Mouse (Mus musculus): ENCODE measurements around the gene Irf1. TPM values are rescaled to one million over a fixed set of nuclear protein-coding genes. Genes with fewer than 3 reads are reported as not detected.

Irf1 gene
- polyA plus RNA-seq, 1 experiment from 2014 or later = 16.2 TPM

DNA sequence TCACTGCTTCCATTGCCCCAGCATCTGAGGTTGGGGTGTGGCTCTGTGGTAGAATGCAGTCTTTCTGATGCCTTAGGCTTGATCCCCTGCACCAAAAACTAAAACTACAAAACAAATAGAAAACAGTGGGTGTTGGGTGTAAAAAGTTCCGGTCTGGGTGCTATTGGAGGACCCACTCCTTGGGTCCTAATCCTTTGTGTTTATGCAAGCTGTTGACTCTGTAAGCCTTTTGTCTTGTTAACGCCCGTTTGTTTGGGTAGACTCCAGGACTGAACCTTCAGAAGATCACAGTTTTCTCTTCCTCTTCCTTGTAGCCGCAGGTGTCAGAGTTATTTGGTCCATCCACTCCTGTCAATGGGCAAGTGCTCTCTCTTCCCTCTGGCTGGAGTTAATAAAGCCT, 30.2 kb downstream of the Irf1 start:
- no peak for ATAC-seq (ENCODE audit: insufficient number of reproducible peaks, low FRiP score, low TSS enrichment, low read depth)
- no peak overlapping the region for H3K9ac ChIP-seq
- H3K4me3 ChIP-seq (replicated peaks) = no peak overlapping the region
- peaks cover 26% of the 10 kb centered on the region for H3K4me1 ChIP-seq
- WGBS = 65% methylated on average over 4 of the region's 4 CpGs
- no peak overlapping the region for H3K27ac ChIP-seq (replicated peaks)
- H3K36me3 ChIP-seq = no peaks in the 10 kb centered on the region
- H3K27me3 ChIP-seq = no peaks in the 10 kb centered on the region
- no peak overlapping the region for H3K4me2 ChIP-seq (replicated peaks)
- no peaks in the 10 kb centered on the region for H3K9me3 ChIP-seq (replicated peaks)

DNA sequence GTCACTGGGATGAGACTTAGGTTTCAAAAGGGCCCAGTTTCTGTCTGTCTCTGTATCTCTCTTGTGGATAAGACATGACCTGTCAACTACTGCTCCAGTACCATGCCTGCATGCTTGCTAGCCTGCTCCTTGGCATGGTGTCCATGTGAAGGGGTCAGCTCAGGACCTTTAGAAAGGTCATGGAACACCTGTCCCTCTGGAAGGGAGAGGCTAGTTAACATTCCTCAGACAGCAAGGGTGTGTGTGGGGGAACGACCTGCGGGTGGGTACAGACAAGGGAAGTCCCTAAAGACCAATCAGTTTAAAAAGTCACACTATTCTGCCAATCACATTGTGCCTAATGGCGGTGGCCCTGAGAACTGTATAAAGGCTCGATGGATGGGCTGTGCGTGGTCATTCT, 31.2 kb downstream of the Irf1 start:
- WGBS = 81% methylated on average over 5 of the region's 5 CpGs
- no peak overlapping the region for H3K27ac ChIP-seq (replicated peaks)
- H3K4me3 ChIP-seq (replicated peaks) = no peak overlapping the region
- H3K27me3 ChIP-seq = no peaks in the 10 kb centered on the region
- peaks cover 22% of the 10 kb centered on the region for H3K4me1 ChIP-seq
- H3K9me3 ChIP-seq (replicated peaks) = no peaks in the 10 kb centered on the region
- no peak overlapping the region for H3K4me2 ChIP-seq (replicated peaks)
- no peak overlapping the region for H3K9ac ChIP-seq
- H3K36me3 ChIP-seq = no peaks in the 10 kb centered on the region
- ATAC-seq (ENCODE audit: insufficient number of reproducible peaks, low FRiP score, low TSS enrichment, low read depth) = no peak

DNA sequence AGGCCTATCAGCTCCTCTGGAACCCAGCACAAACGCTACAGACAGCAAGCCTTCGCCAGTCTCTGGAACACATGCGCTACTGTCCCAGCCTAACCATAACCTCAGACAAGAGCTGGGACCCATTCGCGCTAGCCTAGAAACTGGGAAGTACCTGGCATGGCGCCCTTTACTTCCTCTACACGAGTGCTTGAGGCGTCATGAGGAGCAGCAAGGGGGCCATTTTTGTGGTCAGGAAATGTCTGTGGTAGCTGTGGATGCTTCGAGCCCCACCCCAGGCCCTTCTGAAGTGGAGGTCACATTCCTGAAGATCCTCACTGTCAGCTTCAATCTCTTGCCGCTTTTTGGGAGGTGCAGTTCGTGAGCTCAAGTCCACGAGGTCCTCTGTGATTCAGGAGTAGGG, 33.3 kb downstream of the Irf1 start:
- no peak for ATAC-seq (ENCODE audit: insufficient number of reproducible peaks, low FRiP score, low TSS enrichment, low read depth)
- Histone ChIP-seq H3K9ac (no peak overlapping the region), H3K9me3 (replicated peaks) (no peaks in the 10 kb centered on the region), H3K27ac (replicated peaks) (no peak overlapping the region), H3K4me2 (replicated peaks) (no peak overlapping the region), H3K4me1 (peaks cover 7% of the 10 kb centered on the region; the same call in 1 of the 2 replicates), H3K4me3 (replicated peaks) (no peak overlapping the region), H3K27me3 (no peaks in the 10 kb centered on the region), H3K36me3 (no peaks in the 10 kb centered on the region)
- 61% methylated on average over 12 of the region's 12 CpGs for WGBS

DNA sequence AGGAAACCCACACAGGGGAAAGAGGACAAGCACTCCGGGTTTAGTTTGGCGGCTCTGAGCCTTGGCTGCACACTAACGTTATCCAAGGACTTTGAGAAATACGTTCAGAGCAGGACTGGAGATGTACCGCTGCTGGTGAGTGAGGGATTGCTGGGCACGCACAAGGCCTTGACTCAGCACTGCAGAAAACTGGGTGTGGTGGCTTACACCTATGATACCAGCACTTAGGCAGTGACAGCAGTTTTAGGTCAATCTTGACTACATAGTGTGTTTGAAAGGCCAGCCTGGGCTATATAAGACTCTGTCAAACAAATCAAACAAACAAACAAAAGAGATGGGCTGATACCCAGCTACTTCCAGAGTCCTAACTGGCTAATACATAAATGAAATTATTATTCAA, 33.7 kb downstream of the Irf1 start:
- H3K27ac ChIP-seq (replicated peaks) = no peak overlapping the region
- H3K4me1 ChIP-seq = peaks cover 7% of the 10 kb centered on the region; the same call in 1 of the 2 replicates
- no peak overlapping the region for H3K4me3 ChIP-seq (replicated peaks)
- no peaks in the 10 kb centered on the region for H3K36me3 ChIP-seq
- no peak overlapping the region for H3K4me2 ChIP-seq (replicated peaks)
- no peaks in the 10 kb centered on the region for H3K9me3 ChIP-seq (replicated peaks)
- ATAC-seq (ENCODE audit: insufficient number of reproducible peaks, low FRiP score, low TSS enrichment, low read depth) = no peak
- 82% methylated on average over 6 of the region's 6 CpGs for WGBS
- no peaks in the 10 kb centered on the region for H3K27me3 ChIP-seq
- no peak overlapping the region for H3K9ac ChIP-seq

DNA sequence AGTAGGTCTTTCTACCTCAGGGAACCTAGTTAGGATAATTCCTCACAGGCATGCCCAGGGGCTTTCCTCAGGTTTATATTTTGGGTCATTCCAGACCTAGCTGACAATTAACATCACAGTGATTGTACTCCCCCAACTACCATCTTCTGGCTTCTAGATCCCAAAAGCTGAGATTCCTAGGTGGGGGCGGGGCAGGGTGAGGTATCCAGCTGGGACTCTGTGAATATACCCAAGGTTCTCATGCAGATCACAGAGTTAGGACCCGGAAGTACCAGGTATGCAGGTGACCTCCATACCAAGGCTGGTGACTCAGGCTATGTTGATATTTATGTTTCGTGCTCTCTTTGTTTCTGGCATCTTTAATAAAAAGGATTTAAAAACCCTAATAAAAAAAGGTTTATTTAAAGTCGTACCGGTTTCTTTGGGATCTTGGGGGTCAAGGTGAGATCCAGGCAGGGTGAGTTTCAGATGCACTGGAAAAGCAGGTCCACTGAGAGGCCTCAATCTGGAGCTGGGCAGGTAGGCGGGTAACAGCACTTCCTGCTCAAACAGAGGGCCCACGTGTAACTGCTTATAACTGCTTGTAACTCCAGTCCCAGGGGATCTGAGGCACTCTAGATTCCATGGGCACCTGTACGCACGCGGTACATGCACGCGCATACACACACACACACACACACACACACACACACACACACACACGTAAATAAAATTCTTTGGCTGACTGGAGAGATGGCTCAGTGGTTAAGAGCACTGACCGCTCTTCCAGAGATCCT, 34.9 kb downstream of the Irf1 start:
- Histone ChIP-seq H3K36me3 (no peaks in the 10 kb centered on the region), H3K4me3 (replicated peaks) (no peak overlapping the region), H3K27me3 (no peaks in the 10 kb centered on the region), H3K9me3 (replicated peaks) (no peaks in the 10 kb centered on the region), H3K4me1 (peaks cover 7% of the 10 kb centered on the region; the same call in 1 of the 2 replicates), H3K4me2 (replicated peaks) (no peak overlapping the region), H3K9ac (no peak overlapping the region), H3K27ac (replicated peaks) (no peak overlapping the region)
- ATAC-seq (ENCODE audit: insufficient number of reproducible peaks, low FRiP score, low TSS enrichment, low read depth) = no peak
- 76% methylated on average over 14 of the region's 14 CpGs for WGBS

DNA sequence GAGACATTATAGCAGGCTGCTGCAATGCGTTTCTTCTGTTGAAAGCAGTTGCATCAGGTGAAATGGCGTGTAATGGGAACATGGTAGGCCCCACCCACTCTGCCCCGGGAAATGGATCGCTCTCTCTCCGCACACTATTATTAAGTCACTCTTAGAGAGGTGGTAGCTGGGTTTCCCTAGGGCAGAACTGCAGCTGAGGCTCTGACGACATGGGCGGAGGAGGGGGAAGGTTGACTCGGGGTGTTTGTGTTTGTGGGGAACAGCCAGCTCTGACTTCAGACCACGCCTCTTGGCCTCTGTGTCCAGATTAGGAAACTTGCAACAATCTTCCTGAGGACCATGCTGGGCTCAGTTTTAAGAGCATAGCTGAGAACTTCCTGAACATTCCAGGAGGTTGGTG, 36.0 kb downstream of the Irf1 start:
- Histone ChIP-seq H3K9ac (no peak overlapping the region), H3K27ac (replicated peaks) (no peak overlapping the region), H3K4me2 (replicated peaks) (no peak overlapping the region), H3K27me3 (no peaks in the 10 kb centered on the region), H3K4me3 (replicated peaks) (no peak overlapping the region), H3K36me3 (no peaks in the 10 kb centered on the region), H3K9me3 (replicated peaks) (no peaks in the 10 kb centered on the region), H3K4me1 (peaks cover 7% of the 10 kb centered on the region; the same call in 1 of the 2 replicates)
- 51% methylated on average over 9 of the region's 9 CpGs for WGBS
- ATAC-seq (ENCODE audit: insufficient number of reproducible peaks, low FRiP score, low TSS enrichment, low read depth) = no peak

DNA sequence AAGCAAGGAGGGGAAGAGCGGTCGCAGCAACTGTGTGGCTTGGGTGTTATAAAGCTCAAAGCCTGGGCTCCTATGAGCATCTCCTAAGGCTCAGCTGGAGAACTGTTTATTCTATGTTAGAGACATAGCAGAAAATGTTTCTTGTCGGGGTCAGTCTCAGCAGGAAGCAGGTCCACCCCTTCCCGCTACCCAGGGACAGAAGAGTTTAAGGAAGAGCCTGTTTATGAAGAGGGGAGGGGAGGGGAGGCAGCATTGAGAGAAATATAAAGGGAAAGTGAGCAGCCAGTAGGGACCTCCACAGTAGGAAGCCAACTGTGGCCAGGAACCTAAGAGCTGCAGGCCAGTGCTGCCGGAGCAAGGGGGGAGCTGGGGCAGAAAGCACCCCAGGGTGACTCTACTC, 39.5 kb downstream of the Irf1 start:
- Histone ChIP-seq H3K9me3 (replicated peaks) (no peaks in the 10 kb centered on the region), H3K27ac (replicated peaks) (no peak overlapping the region), H3K36me3 (no peaks in the 10 kb centered on the region), H3K9ac (no peak overlapping the region), H3K4me2 (replicated peaks) (no peak overlapping the region), H3K27me3 (no peaks in the 10 kb centered on the region), H3K4me1 (no peaks in the 10 kb centered on the region), H3K4me3 (replicated peaks) (no peak overlapping the region)
- no peak for ATAC-seq (ENCODE audit: insufficient number of reproducible peaks, low FRiP score, low TSS enrichment, low read depth)
- 47% methylated on average over 5 of the region's 5 CpGs for WGBS

DNA sequence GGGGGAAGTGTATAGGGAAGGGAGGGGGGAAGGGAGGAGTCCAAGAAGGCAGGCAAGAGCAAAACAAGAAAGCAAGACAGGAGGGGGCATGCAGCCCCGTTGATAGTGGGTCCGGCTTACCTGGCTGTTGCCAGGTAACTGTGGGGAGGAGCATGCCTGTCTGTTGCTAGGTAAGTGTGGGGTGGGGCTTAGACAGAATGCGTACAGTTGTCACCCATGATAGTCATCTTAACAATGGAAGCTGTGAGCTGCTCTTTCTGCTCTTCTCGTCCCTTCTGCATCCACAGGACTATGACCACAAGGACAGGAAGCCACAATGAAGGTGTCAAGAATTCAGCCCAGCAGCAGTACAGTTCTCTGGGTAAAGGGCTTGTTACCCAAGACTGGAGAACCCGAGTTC, 40.3 kb downstream of the Irf1 start:
- H3K9ac ChIP-seq = no peak overlapping the region
- H3K27me3 ChIP-seq = no peaks in the 10 kb centered on the region
- ATAC-seq (ENCODE audit: insufficient number of reproducible peaks, low FRiP score, low TSS enrichment, low read depth) = no peak
- WGBS = 52% methylated on average over 5 of the region's 5 CpGs
- no peaks in the 10 kb centered on the region for H3K4me1 ChIP-seq
- H3K27ac ChIP-seq (replicated peaks) = no peak overlapping the region
- no peak overlapping the region for H3K4me3 ChIP-seq (replicated peaks)
- no peak overlapping the region for H3K4me2 ChIP-seq (replicated peaks)
- no peaks in the 10 kb centered on the region for H3K9me3 ChIP-seq (replicated peaks)
- H3K36me3 ChIP-seq = no peaks in the 10 kb centered on the region

DNA sequence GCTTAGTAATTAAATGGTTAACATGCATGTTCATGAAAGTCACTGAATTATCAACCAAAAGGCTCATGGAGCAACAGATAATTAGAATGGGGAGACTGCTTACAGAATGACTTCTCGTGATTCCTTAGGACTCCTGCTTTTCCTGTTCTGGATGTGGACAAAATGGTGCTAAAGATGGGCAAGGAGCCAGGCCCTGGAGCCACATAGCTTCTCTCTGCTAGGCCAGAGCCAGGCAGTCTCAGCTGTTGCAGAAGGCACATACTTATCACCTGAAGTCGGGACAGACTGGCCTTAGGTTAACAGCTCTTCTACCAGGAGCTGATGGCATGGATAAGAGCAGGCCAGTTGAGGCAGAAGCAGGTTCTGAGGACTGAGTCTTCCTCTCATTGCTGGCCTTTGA, 40.9 kb downstream of the Irf1 start:
- Histone ChIP-seq H3K4me1 (no peaks in the 10 kb centered on the region), H3K9ac (no peak overlapping the region), H3K36me3 (no peaks in the 10 kb centered on the region), H3K4me2 (replicated peaks) (no peak overlapping the region), H3K27ac (replicated peaks) (no peak overlapping the region), H3K9me3 (replicated peaks) (no peaks in the 10 kb centered on the region), H3K27me3 (no peaks in the 10 kb centered on the region), H3K4me3 (replicated peaks) (no peak overlapping the region)
- 49% methylated on average over 2 of the region's 2 CpGs for WGBS
- ATAC-seq (ENCODE audit: insufficient number of reproducible peaks, low FRiP score, low TSS enrichment, low read depth) = no peak

DNA sequence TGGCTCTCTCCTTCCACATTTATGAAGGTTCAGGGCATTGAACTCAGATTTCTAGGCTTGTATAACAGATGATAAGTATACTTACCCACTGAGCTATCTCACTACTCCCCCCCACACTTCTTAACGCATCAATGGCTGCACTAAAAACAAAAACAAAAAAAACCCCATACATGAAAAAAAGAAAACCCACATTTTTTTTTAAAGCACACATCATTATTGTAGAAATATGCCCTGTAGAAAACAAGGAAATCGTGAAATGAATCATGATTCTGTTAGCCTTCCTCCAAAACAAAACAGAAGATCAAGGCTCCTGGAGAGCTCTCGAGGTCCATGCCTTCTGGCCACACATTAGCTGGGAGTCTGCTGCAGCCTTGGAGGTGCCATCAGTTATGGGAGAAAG, 41.5 kb downstream of the Irf1 start:
- Histone ChIP-seq H3K4me1 (no peaks in the 10 kb centered on the region), H3K27ac (replicated peaks) (no peak overlapping the region), H3K4me3 (replicated peaks) (no peak overlapping the region), H3K27me3 (no peaks in the 10 kb centered on the region), H3K9me3 (replicated peaks) (no peaks in the 10 kb centered on the region), H3K36me3 (no peaks in the 10 kb centered on the region), H3K9ac (no peak overlapping the region), H3K4me2 (replicated peaks) (no peak overlapping the region)
- 79% methylated on average over 3 of the region's 3 CpGs for WGBS
- no peak for ATAC-seq (ENCODE audit: insufficient number of reproducible peaks, low FRiP score, low TSS enrichment, low read depth)

DNA sequence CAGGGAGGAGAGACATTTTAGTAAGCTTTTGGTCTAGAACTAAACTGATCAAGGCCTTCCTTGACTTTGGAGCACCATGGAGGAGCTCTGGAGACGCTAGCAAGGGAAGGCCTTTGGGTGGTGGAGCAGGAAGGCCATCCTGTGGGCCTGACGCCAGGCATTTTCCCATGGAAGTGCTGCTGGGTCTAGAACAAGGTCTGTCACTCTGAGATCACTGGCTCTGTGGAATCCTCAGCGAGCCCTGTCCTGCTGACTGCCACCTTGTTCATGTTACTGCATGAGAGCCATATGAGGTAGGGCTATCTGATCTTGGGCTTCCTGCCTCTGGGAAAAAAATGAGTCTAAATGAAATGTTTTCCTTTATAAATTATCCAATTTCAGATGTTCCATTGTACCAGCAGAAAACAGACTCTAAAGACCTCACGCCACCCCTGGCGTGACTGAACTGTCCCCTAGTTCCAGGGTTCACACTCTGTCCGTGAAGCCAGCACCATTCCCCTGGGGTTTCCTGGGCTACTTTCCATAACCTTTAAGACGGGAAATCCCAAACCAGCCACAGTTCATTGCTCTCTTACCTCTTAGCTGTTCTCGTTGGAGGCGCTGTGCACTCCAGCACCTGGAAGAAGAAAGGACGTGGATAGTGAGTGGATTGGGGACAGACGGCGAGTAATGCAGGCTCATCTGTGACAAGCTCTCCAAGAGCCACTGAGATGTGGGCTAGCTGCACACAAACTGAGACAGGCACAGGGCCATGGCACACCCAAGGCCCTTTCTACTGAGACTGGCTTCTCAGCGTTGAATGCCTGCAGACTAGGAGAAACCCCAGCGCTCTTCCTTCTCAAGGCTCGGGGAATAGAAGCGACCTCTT, 43.4 kb downstream of the Irf1 start:
- Histone ChIP-seq H3K9me3 (replicated peaks) (no peaks in the 10 kb centered on the region), H3K4me1 (no peaks in the 10 kb centered on the region), H3K4me3 (replicated peaks) (no peak overlapping the region), H3K9ac (no peak overlapping the region), H3K27ac (replicated peaks) (no peak overlapping the region), H3K27me3 (no peaks in the 10 kb centered on the region), H3K4me2 (replicated peaks) (no peak overlapping the region), H3K36me3 (no peaks in the 10 kb centered on the region)
- ATAC-seq (ENCODE audit: insufficient number of reproducible peaks, low FRiP score, low TSS enrichment, low read depth) = no peak
- WGBS = 78% methylated on average over 16 of the region's 16 CpGs
